Mouse (Mus musculus) ES-E14 (cell line): ENCODE measurements around the gene Scube3. TPM values are rescaled to one million over a fixed set of nuclear protein-coding genes. Genes with fewer than 3 reads are reported as not detected.

Experiments used
- DNase-seq: peaks from one replicate; pipeline ENCODE4 v3.0.0-alpha.2; 2013; ENCODE audit warnings: low read depth, low spot score
- H3K27ac ChIP-seq: 2 replicates; pipeline ENCODE4 v1.5.1; 2012; ENCODE audit warnings: low read depth, mild to moderate bottlenecking, low read length, moderate library complexity, mixed read lengths; ENCODE audit not compliant: poor library complexity, insufficient read depth, severe bottlenecking
- H3K36me3 ChIP-seq: 2 replicates; pipeline ENCODE4 v1.6.1; 2012; ENCODE audit warnings: mild to moderate bottlenecking, low read length, moderate library complexity, mixed read lengths; ENCODE audit not compliant: control insufficient read depth, poor library complexity, insufficient read depth, severe bottlenecking
- H3K4me1 ChIP-seq, 2 experiments: fragments of 150-350 bp in 1 of 2; sonication (generic) in 1 of 2; 2 replicates each; pipeline ENCODE4 v1.6.1; 2012; ENCODE audit warnings: low read length in 2 of 2, mild to moderate bottlenecking in 1 of 2, mixed read lengths in 1 of 2; ENCODE audit not compliant: control insufficient read depth in 2 of 2, insufficient read depth in 2 of 2, poor library complexity in 1 of 2
- H3K4me3 ChIP-seq, 2 experiments: fragments of 150-350 bp in 1 of 2; sonication (generic) in 1 of 2; 2 replicates each; pipeline ENCODE4 v1.5.1; 2012; ENCODE audit warnings: low read length in 2 of 2, low read depth in 1 of 2, mild to moderate bottlenecking in 1 of 2, mixed read lengths in 1 of 2; ENCODE audit not compliant: insufficient read depth in 1 of 2, poor library complexity in 1 of 2, severe bottlenecking in 1 of 2
- H3K9ac ChIP-seq: 2 replicates; pipeline ENCODE4 v1.6.1; 2012; ENCODE audit warnings: low read depth, mild to moderate bottlenecking, low read length, mixed read lengths; ENCODE audit not compliant: poor library complexity, insufficient read depth, severe bottlenecking
- H3K9me3 ChIP-seq: fragments of 150-350 bp; sonication (generic); 2 replicates; pipeline ENCODE4 v1.6.1; 2012; ENCODE audit warnings: low read depth, mild to moderate bottlenecking, low read length; ENCODE audit not compliant: control insufficient read depth, insufficient read depth
- CHD2 ChIP-seq: IDR thresholded peaks from 2 replicates; pipeline ENCODE4 v1.6.1; 2014; ENCODE audit warnings: mild to moderate bottlenecking, low read depth, low read length, inconsistent platforms
- HCFC1 ChIP-seq: IDR thresholded peaks from 2 replicates; pipeline ENCODE4 v1.6.1; 2012; ENCODE audit warnings: low read length, inconsistent platforms, borderline replicate concordance; ENCODE audit not compliant: insufficient read depth
- MAFK ChIP-seq: IDR thresholded peaks from 2 replicates; pipeline ENCODE4 v1.6.1; 2014; ENCODE audit warnings: mild to moderate bottlenecking, low read depth, low read length, inconsistent platforms; ENCODE audit not compliant: insufficient read depth
- ZC3H11A ChIP-seq: IDR thresholded peaks from 2 replicates; pipeline ENCODE4 v1.6.1; 2012; ENCODE audit warnings: low read depth, mild to moderate bottlenecking, inconsistent platforms, low read length, borderline replicate concordance
- ZNF384 ChIP-seq: IDR thresholded peaks from 2 replicates; pipeline ENCODE4 v1.6.1; 2012; ENCODE audit warnings: low read depth, low read length, inconsistent platforms
- in situ Hi-C, 2 experiments: fragments of 600-800 bp; cut with MboI; formaldehyde crosslinking; loops; one replicate each; pipeline ENCODE4 v1.15.1; 2025; ENCODE audit warnings: low sequenced_read_pairs in 2 of 2, inconsistent platforms in 1 of 2; ENCODE audit not compliant: unreplicated experiment in 2 of 2
- total RNA-seq: library from RNA; depleted of rRNA; stranded (reverse); fragments of 300-350 nt; gene quantifications from 2 replicates; pipeline ENCODE4 v1.2.3, GENCODE M21; 2012

Scube3 gene
- total RNA-seq, 1 experiment: 24.0 TPM

GRCm38 (mm10) chr17:28129796-28130195 lies 12.1 kb upstream of the Scube3 start:
- no peaks in the 10 kb centered on the region for H3K36me3 ChIP-seq
- peak overlapping the region; percentile 50; the same call in 1 of the 2 replicates for H3K9ac ChIP-seq
- DNase-seq: no peak
- H3K4me1 ChIP-seq: peaks cover 5 to 30% of the 10 kb centered on the region in 2 experiments; a peak in 3 of 4 replicates
- no peaks in the 10 kb centered on the region for H3K9me3 ChIP-seq
- in situ Hi-C loops: no loop called here
- peak overlapping the region; percentile 70; the same call in 1 of the 2 replicates for H3K27ac ChIP-seq
- no peak for TF ChIP-seq CHD2
- TF ChIP-seq HCFC1: no peak
- TF ChIP-seq ZNF384: no peak
- no peak for TF ChIP-seq ZC3H11A
- no peak for TF ChIP-seq MAFK
- H3K4me3 ChIP-seq: no peak overlapping the region

GRCm38 (mm10) chr17:28130391-28131125 lies 11.4 kb upstream of the Scube3 start:
- DNase-seq: no peak
- in situ Hi-C loops: no loop called here
- H3K4me3 ChIP-seq: no peak overlapping the region; a peak in 1 of 4 replicates
- TF ChIP-seq MAFK (no peak), ZC3H11A (no peak), CHD2 (no peak), HCFC1 (no peak), ZNF384 (no peak)
- H3K27ac ChIP-seq: peak overlapping the region; percentile 59
- peak overlapping the region; percentile 8; the same call in 1 of the 2 replicates for H3K9ac ChIP-seq
- no peaks in the 10 kb centered on the region for H3K9me3 ChIP-seq
- H3K36me3 ChIP-seq: no peaks in the 10 kb centered on the region
- H3K4me1 ChIP-seq: peaks cover 5 to 30% of the 10 kb centered on the region in 2 experiments; a peak in 3 of 4 replicates

- H3K36me3 ChIP-seq: no peaks in the 10 kb centered on the region
- H3K9ac ChIP-seq: no peak overlapping the region
- no peak for TF ChIP-seq ZC3H11A
- no peak for TF ChIP-seq HCFC1
- no peak for TF ChIP-seq ZNF384
- TF ChIP-seq CHD2: no peak
- TF ChIP-seq MAFK: no peak
- peaks cover 5 to 30% of the 10 kb centered on the region in 2 experiments; a peak in 3 of 4 replicates for H3K4me1 ChIP-seq
- DNase-seq: no peak
- H3K4me3 ChIP-seq: no peak overlapping the region
- in situ Hi-C loops: no loop called here
- H3K27ac ChIP-seq: peak overlapping the region; percentile 0; the same call in 1 of the 2 replicates
- H3K9me3 ChIP-seq: no peaks in the 10 kb centered on the region
Observed at GRCm38 (mm10) chr17:28131156-28131555, 10.8 kb upstream of the Scube3 start.

- H3K36me3 ChIP-seq: no peaks in the 10 kb centered on the region
- no peak overlapping the region for H3K4me3 ChIP-seq
- H3K9me3 ChIP-seq: no peaks in the 10 kb centered on the region
- no peak for DNase-seq
- TF ChIP-seq HCFC1 (peak; percentile 44), ZNF384 (no peak)
- in situ Hi-C loops: no loop called here
- H3K4me1 ChIP-seq: peaks cover 5 to 36% of the 10 kb centered on the region in 2 experiments; a peak in 3 of 4 replicates
- H3K27ac ChIP-seq: no peak overlapping the region
- no peak overlapping the region for H3K9ac ChIP-seq
Observed at GRCm38 (mm10) chr17:28133193-28133592, 8.7 kb upstream of the Scube3 start.
